ENCODE assay signal across 7 mouse cellular contexts in genomic region chr2:17730957-17731830, GRCm38 (mm10). TPM values are rescaled to one million over a fixed set of nuclear protein-coding genes. Genes with fewer than 3 reads are reported as not detected.
A peak's percentile ranks its signal among the peaks of the same experiment; 100 is the strongest.
DNase-seq lines count a peak whose midpoint lies in the region; ATAC-seq lines count a peak whose summit lies in the region.

Nebl (minus strand) TSS chr2:17731464.

- H3K4me1 ChIP-seq in brown adipose tissue, adult 24 weeks (ENCODE audit: control insufficient read depth, insufficient read depth, insufficient read length, low read length), result no peaks in the 10 kb centered on the region
- H3K4me1 ChIP-seq in forebrain, embryonic 14.5 days (ENCODE audit: control insufficient read depth, insufficient read depth, low read length), result peaks cover 9% of the 10 kb centered on the region
- peaks cover 4% of the 10 kb centered on the region; the same call in 1 of the 2 replicates for H3K4me1 ChIP-seq in hindbrain, embryonic 11.5 days (replicated peaks; ENCODE audit: control insufficient read depth, insufficient read depth, low read length)
- H3K4me1 ChIP-seq in megakaryocyte, embryonic 14.5 days, result peaks cover 24% of the 10 kb centered on the region

- no peak within 1 kb of the TSS for H3K27ac ChIP-seq in brown adipose tissue, adult 24 weeks (replicated peaks; ENCODE audit: low read depth, low read length)
- peak within 1 kb of the TSS; percentile 44; the same call in 1 of the 2 replicates for H3K27ac ChIP-seq in forebrain, embryonic 14.5 days (ENCODE audit: low read depth, low read length)
- H3K27ac ChIP-seq in hindbrain, embryonic 11.5 days (ENCODE audit: low read depth, low read length), result peak within 1 kb of the TSS; percentile 39; the same call in 1 of the 2 replicates

- DNase-seq in Muller cell, postnatal 12 days (ENCODE audit: inconsistent ontology term), result peak; percentile 88
- peak; percentile 76 for DNase-seq in forebrain, embryonic 14.5 days (ENCODE audit: low spot score)
- peak; percentile 78 for DNase-seq in hindbrain, embryonic 11.5 days (ENCODE audit: low spot score)
- DNase-seq in left cerebral cortex, adult 8-10 months (ENCODE audit: low spot score in 2 of 2), result peak; percentile 59 to 68
- peak; percentile 69 for DNase-seq in right cerebral cortex, postnatal 14 days

- WGBS in forebrain, embryonic 14.5 days, result under 1% methylated on average over 59 of the region's 59 CpGs
- WGBS in hindbrain, embryonic 11.5 days, result under 1% methylated on average over 59 of the region's 59 CpGs

- ATAC-seq in forebrain, embryonic 14.5 days, result peak; percentile 89
- peak; percentile 79 for ATAC-seq in hindbrain, embryonic 11.5 days (ENCODE audit: low FRiP score)

- H3K9me3 ChIP-seq in forebrain, embryonic 14.5 days (replicated peaks; ENCODE audit: control insufficient read depth, low read length), result no peaks in the 10 kb centered on the region
- no peaks in the 10 kb centered on the region for H3K9me3 ChIP-seq in hindbrain, embryonic 11.5 days (ENCODE audit: control insufficient read depth, low read length)
- no peaks in the 10 kb centered on the region for H3K9me3 ChIP-seq in megakaryocyte, embryonic 14.5 days

- H3K9ac ChIP-seq in forebrain, embryonic 14.5 days (ENCODE audit: low read length), result peak within 1 kb of the TSS; percentile 73
- peak within 1 kb of the TSS; percentile 80 for H3K9ac ChIP-seq in hindbrain, embryonic 11.5 days (ENCODE audit: low read depth, low read length)

- peaks cover 8% of the 10 kb centered on the region for H3K27me3 ChIP-seq in forebrain, embryonic 14.5 days (replicated peaks; ENCODE audit: control insufficient read depth, insufficient read depth, low read length)
- peaks cover 10% of the 10 kb centered on the region for H3K27me3 ChIP-seq in hindbrain, embryonic 11.5 days (ENCODE audit: control insufficient read depth, insufficient read depth, low read length)
- peaks cover 47% of the 10 kb centered on the region for H3K27me3 ChIP-seq in megakaryocyte, embryonic 14.5 days (replicated peaks)

- peak within 1 kb of the TSS; percentile 23 for H3K4me3 ChIP-seq in brown adipose tissue, adult 24 weeks (ENCODE audit: insufficient read depth, low read depth, low read length)
- H3K4me3 ChIP-seq in forebrain, embryonic 14.5 days (ENCODE audit: low read depth, low read length), result peak within 1 kb of the TSS; percentile 63
- H3K4me3 ChIP-seq in hindbrain, embryonic 11.5 days (ENCODE audit: low read depth, low read length), result peak within 1 kb of the TSS; percentile 68
- peak within 1 kb of the TSS; percentile 91 for H3K4me3 ChIP-seq in megakaryocyte, embryonic 14.5 days (replicated peaks)

- no peaks in the 10 kb centered on the region for H3K36me3 ChIP-seq in forebrain, embryonic 14.5 days (ENCODE audit: control insufficient read depth, insufficient read depth, low read length)
- no peaks in the 10 kb centered on the region for H3K36me3 ChIP-seq in hindbrain, embryonic 11.5 days (ENCODE audit: control insufficient read depth, insufficient read depth, low read length)
- H3K36me3 ChIP-seq in megakaryocyte, embryonic 14.5 days (replicated peaks; ENCODE audit: low read length), result no peaks in the 10 kb centered on the region

- H3K4me2 ChIP-seq in forebrain, embryonic 14.5 days (ENCODE audit: low read length), result peak within 1 kb of the TSS; percentile 97
- H3K4me2 ChIP-seq in hindbrain, embryonic 11.5 days (replicated peaks; ENCODE audit: low read depth, low read length), result peak within 1 kb of the TSS; percentile 98

RNA-seq across cellular contexts. Expression of gene Nebl, which starts in this region (rescaled TPM):
- polyA plus RNA-seq in brown adipose tissue, adult 24 weeks (2012; ENCODE audit: insufficient read depth, insufficient read length, missing spikeins), result 0.38 and 1.3 TPM in 2 replicates
- 3.5 and 5.8 TPM in 2 replicates for polyA plus RNA-seq in forebrain, embryonic 14.5 days (2014; fragmentation: Nextera tagmentation; extraction: Ambion mirVana)
- 6.9 and 8.6 TPM in 2 replicates for polyA plus RNA-seq in hindbrain, embryonic 11.5 days (2014; fragmentation: Nextera tagmentation; extraction: Ambion mirVana)
- total RNA-seq in left cerebral cortex, adult 8-10 months (2022), result 100 to 1,000 TPM in 1 of 4 experiments, 10 to 100 TPM in 3; 82.9 to 102 (median 92.0) TPM
- 0.04 TPM in 1 of 2 replicates, not detected in the other for polyA plus RNA-seq in megakaryocyte, embryonic 14.5 days (2012; ENCODE audit: insufficient read depth, low replicate concordance)

Comparison
In these comparisons a context has a peak if more than half of its experiments do, and no peak if none do; other contexts are left out.
1. H3K4me3 ChIP-seq: peak in every context shown above with its lines; median percentile 91 in megakaryocyte, embryonic 14.5 days; 68 in hindbrain, embryonic 11.5 days; 63 in forebrain, embryonic 14.5 days; 23 in brown adipose tissue, adult 24 weeks.